Mouse (Mus musculus): ENCODE data around the gene Auts2. TPM values are rescaled to one million over a fixed set of nuclear protein-coding genes. Genes with fewer than 3 reads are reported as not detected.
A peak's percentile ranks its signal among the peaks of the same experiment; 100 is the strongest.

The Auts2 gene
- total RNA-seq, 1 experiment = 9.9 TPM

DNA sequence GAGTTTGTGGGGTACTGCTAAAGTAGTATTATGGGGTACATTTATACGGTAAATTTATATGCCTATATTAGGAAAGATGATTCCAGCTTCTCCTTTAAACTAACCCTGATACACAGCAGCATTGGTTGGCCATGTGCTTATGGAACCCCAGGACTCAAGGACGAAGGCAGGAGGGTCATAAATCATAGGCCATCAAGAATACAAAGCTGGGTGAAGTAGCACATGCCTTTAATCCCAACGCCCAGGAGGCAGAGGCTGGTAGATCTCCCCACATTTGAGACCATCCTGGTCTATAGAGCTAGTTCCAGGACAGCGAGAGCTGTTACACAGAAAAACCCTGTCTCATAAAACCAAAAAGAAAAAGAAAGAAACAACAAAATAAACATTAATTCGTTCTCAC is 307.7 kb downstream of the Auts2 start:
- no peaks in the 10 kb centered on the region for H3K36me3 ChIP-seq (ENCODE audit: control insufficient read depth, insufficient read depth, low read length, poor library complexity, severe bottlenecking)
- H3K4me1 ChIP-seq (ENCODE audit: control insufficient read depth in 2 of 2, insufficient read depth in 2 of 2, low read length in 2 of 2, poor library complexity in 1 of 2) = no peaks in the 10 kb centered on the region
- H3K4me3 ChIP-seq (ENCODE audit: insufficient read depth in 1 of 2, low read depth in 1 of 2, low read length in 2 of 2, poor library complexity in 1 of 2, severe bottlenecking in 1 of 2) = no peak overlapping the region
- no peak for TF ChIP-seq MAFK (IDR thresholded peaks at IDR 0.05; ENCODE audit: insufficient read depth, low read depth, low read length)
- TF ChIP-seq HCFC1 (IDR thresholded peaks at IDR 0.05; ENCODE audit: borderline replicate concordance, insufficient read depth, low read length) = no peak
- TF ChIP-seq ZC3H11A (IDR thresholded peaks at IDR 0.05; ENCODE audit: borderline replicate concordance, low read depth, low read length) = no peak
- TF ChIP-seq ZNF384 (IDR thresholded peaks at IDR 0.05; ENCODE audit: low read depth, low read length) = no peak
- no peak for TF ChIP-seq CHD2 (IDR thresholded peaks at IDR 0.05; ENCODE audit: low read depth, low read length)
- no peak overlapping the region for H3K27ac ChIP-seq (ENCODE audit: insufficient read depth, low read depth, low read length, poor library complexity, severe bottlenecking)
- in situ Hi-C loops (cut with MboI; ENCODE audit: low sequenced_read_pairs in 2 of 2, unreplicated experiment in 2 of 2) = no loop called here
- no peak for DNase-seq (ENCODE audit: low read depth, low spot score)
- H3K9ac ChIP-seq (ENCODE audit: insufficient read depth, low read depth, low read length, poor library complexity, severe bottlenecking) = no peak overlapping the region
- H3K9me3 ChIP-seq (ENCODE audit: control insufficient read depth, insufficient read depth, low read depth, low read length) = no peaks in the 10 kb centered on the region

DNA sequence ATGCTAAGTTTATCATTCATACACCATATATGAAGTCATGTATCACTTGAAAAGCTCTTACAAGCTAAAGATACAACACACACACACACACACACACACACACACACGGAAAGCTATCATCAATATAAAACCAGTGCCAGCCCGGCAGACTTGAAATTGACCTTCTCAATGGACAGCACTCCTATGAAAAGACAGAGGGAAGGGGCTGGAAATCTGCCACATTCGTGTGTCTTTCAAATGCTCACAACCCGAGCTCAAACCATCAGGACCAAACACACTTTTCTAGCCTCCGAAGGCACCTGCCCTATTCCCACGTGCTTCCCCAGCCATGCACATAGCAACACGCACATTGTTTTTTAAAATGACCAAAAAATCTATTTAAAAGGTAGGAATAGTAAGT is 308.7 kb downstream of the Auts2 start:
- Histone ChIP-seq H3K27ac (ENCODE audit: insufficient read depth, low read depth, low read length, poor library complexity, severe bottlenecking) (no peak overlapping the region), H3K4me3 (ENCODE audit: insufficient read depth in 1 of 2, low read depth in 1 of 2, low read length in 2 of 2, poor library complexity in 1 of 2, severe bottlenecking in 1 of 2) (no peak overlapping the region), H3K4me1 (ENCODE audit: control insufficient read depth in 2 of 2, insufficient read depth in 2 of 2, low read length in 2 of 2, poor library complexity in 1 of 2) (no peaks in the 10 kb centered on the region), H3K9ac (ENCODE audit: insufficient read depth, low read depth, low read length, poor library complexity, severe bottlenecking) (no peak overlapping the region), H3K36me3 (ENCODE audit: control insufficient read depth, insufficient read depth, low read length, poor library complexity, severe bottlenecking) (no peaks in the 10 kb centered on the region), H3K9me3 (ENCODE audit: control insufficient read depth, insufficient read depth, low read depth, low read length) (no peaks in the 10 kb centered on the region)
- DNase-seq (ENCODE audit: low read depth, low spot score) = no peak
- TF ChIP-seq CHD2 (IDR thresholded peaks at IDR 0.05; ENCODE audit: low read depth, low read length) (no peak), MAFK (IDR thresholded peaks at IDR 0.05; ENCODE audit: insufficient read depth, low read depth, low read length) (no peak), ZC3H11A (IDR thresholded peaks at IDR 0.05; ENCODE audit: borderline replicate concordance, low read depth, low read length) (no peak), HCFC1 (IDR thresholded peaks at IDR 0.05; ENCODE audit: borderline replicate concordance, insufficient read depth, low read length) (no peak), ZNF384 (IDR thresholded peaks at IDR 0.05; ENCODE audit: low read depth, low read length) (no peak)
- in situ Hi-C loops (cut with MboI; ENCODE audit: low sequenced_read_pairs in 2 of 2, unreplicated experiment in 2 of 2) = no loop called here

DNA sequence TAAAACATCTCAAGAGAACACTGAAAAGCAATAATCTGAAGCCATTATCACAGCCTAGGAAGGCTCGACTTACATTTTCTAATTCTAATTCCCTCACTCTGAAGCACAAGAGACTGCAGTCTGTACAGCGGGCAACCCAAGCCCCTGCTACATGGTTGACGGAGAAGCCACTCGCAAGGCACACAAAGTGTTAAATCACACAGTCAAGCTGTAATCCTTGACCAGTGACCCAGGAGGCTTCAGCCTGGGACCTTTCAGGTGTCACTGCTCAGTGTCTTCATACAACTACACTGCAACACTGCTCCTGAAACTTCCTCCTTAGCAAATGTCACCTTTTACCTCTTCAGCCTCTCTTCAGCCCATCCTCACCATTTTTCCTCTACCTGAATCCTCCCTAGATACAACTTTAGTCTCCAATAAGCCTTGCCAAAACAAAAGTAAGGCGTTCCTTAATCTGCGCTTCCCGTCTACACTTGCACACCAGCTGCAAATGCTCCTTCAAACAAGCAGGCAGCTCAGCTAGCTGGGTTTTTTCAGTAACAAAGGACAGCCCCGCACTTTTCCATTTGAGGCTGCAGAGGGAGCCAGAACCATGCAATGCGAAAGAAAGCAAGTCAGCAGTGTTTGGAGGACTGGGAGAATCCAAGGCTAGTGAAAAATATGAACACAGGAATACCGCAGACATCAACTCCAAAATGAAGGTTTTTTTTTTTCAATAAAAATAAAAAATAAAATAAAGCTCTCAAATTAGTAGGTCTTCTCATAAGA is 311.7 kb downstream of the Auts2 start:
- H3K4me1 ChIP-seq (ENCODE audit: control insufficient read depth in 2 of 2, insufficient read depth in 2 of 2, low read length in 2 of 2, poor library complexity in 1 of 2) = no peaks in the 10 kb centered on the region
- DNase-seq (ENCODE audit: low read depth, low spot score) = peak; percentile 24
- peak; percentile 89 for TF ChIP-seq MAFK (IDR thresholded peaks at IDR 0.05; ENCODE audit: insufficient read depth, low read depth, low read length)
- TF ChIP-seq ZC3H11A (IDR thresholded peaks at IDR 0.05; ENCODE audit: borderline replicate concordance, low read depth, low read length) = peak; percentile 88
- TF ChIP-seq ZNF384 (IDR thresholded peaks at IDR 0.05; ENCODE audit: low read depth, low read length) = no peak
- H3K9me3 ChIP-seq (ENCODE audit: control insufficient read depth, insufficient read depth, low read depth, low read length) = no peaks in the 10 kb centered on the region
- no peak overlapping the region for H3K4me3 ChIP-seq (ENCODE audit: insufficient read depth in 1 of 2, low read depth in 1 of 2, low read length in 2 of 2, poor library complexity in 1 of 2, severe bottlenecking in 1 of 2)
- in situ Hi-C loops (cut with MboI; ENCODE audit: low sequenced_read_pairs in 2 of 2, unreplicated experiment in 2 of 2) = no loop called here
- no peak overlapping the region for H3K9ac ChIP-seq (ENCODE audit: insufficient read depth, low read depth, low read length, poor library complexity, severe bottlenecking)
- H3K27ac ChIP-seq (ENCODE audit: insufficient read depth, low read depth, low read length, poor library complexity, severe bottlenecking) = no peak overlapping the region
- H3K36me3 ChIP-seq (ENCODE audit: control insufficient read depth, insufficient read depth, low read length, poor library complexity, severe bottlenecking) = no peaks in the 10 kb centered on the region

DNA sequence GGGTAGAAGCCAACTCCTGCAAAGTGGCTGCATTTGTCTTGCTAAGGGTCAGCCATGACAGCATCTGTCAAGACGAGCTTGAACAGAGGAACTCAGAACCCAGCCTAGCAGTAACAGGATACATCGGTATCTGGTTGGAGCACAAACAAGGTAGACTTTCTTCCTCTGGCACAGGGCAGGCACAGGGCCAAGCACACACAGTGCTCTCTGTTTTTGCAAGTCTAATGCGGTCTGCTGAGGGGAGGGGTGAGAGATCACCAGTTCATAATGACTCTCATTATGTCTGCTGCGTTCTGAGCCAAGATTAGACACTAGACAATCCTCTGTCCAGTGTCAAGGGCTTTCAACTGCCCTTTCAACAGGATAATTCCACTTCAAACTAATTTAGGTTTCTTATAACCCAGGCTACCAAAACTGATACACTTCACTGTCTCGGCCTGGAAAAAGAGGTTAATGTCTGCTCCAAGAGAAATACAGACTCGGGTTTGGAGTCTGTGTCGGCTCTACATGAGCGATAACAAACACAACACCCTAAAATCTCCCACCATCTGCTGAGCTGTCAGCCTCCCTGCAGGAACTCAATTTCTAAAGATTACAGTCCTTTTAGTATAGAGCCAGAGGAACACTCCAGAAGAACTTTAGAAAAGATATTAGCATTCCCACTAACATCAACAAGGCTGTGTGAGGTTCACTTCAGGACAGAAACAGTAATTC is 313.3 kb downstream of the Auts2 start:
- no peaks in the 10 kb centered on the region for H3K4me1 ChIP-seq (ENCODE audit: control insufficient read depth in 2 of 2, insufficient read depth in 2 of 2, low read length in 2 of 2, poor library complexity in 1 of 2)
- no peak for DNase-seq (ENCODE audit: low read depth, low spot score)
- H3K36me3 ChIP-seq (ENCODE audit: control insufficient read depth, insufficient read depth, low read length, poor library complexity, severe bottlenecking) = no peaks in the 10 kb centered on the region
- H3K27ac ChIP-seq (ENCODE audit: insufficient read depth, low read depth, low read length, poor library complexity, severe bottlenecking) = no peak overlapping the region
- H3K9ac ChIP-seq (ENCODE audit: insufficient read depth, low read depth, low read length, poor library complexity, severe bottlenecking) = no peak overlapping the region
- TF ChIP-seq ZNF384 (IDR thresholded peaks at IDR 0.05; ENCODE audit: low read depth, low read length) = no peak
- no peak for TF ChIP-seq ZC3H11A (IDR thresholded peaks at IDR 0.05; ENCODE audit: borderline replicate concordance, low read depth, low read length)
- no peak for TF ChIP-seq HCFC1 (IDR thresholded peaks at IDR 0.05; ENCODE audit: borderline replicate concordance, insufficient read depth, low read length)
- no peak for TF ChIP-seq MAFK (IDR thresholded peaks at IDR 0.05; ENCODE audit: insufficient read depth, low read depth, low read length)
- no peak for TF ChIP-seq CHD2 (IDR thresholded peaks at IDR 0.05; ENCODE audit: low read depth, low read length)
- no peaks in the 10 kb centered on the region for H3K9me3 ChIP-seq (ENCODE audit: control insufficient read depth, insufficient read depth, low read depth, low read length)
- H3K4me3 ChIP-seq (ENCODE audit: insufficient read depth in 1 of 2, low read depth in 1 of 2, low read length in 2 of 2, poor library complexity in 1 of 2, severe bottlenecking in 1 of 2) = no peak overlapping the region
- in situ Hi-C loops (cut with MboI; ENCODE audit: low sequenced_read_pairs in 2 of 2, unreplicated experiment in 2 of 2) = no loop called here
